Mouse (Mus musculus) liver, embryonic 16.5 days (tissue): ENCODE results near the gene Gm28053. TPM values are rescaled to one million over a fixed set of nuclear protein-coding genes. Genes with fewer than 3 reads are reported as not detected.

Experiments used
- ATAC-seq: fragments of 200-750 bp; cut with Nextera tagmentation; 2 replicates; pipeline ENCODE4 v1.8.0; 2017; ENCODE audit warnings: low read depth, mild to moderate bottlenecking, moderate number of reproducible peaks, moderate library complexity
- H3K27ac ChIP-seq: fragments of 300-500 bp; sonication (generic); 2 replicates; pipeline ENCODE4 v1.5.1; 2014; ENCODE audit warnings: mild to moderate bottlenecking, low read length
- H3K27me3 ChIP-seq: fragments of 300-500 bp; sonication (generic); 2 replicates; pipeline ENCODE4 v1.6.1; 2014; ENCODE audit warnings: low read depth, low read length, mixed read lengths; ENCODE audit not compliant: control insufficient read depth, insufficient read depth
- H3K36me3 ChIP-seq: fragments of 300-500 bp; sonication (generic); 2 replicates; pipeline ENCODE4 v1.6.1; 2014; ENCODE audit warnings: mild to moderate bottlenecking; ENCODE audit not compliant: control insufficient read depth, insufficient read depth
- H3K4me1 ChIP-seq: fragments of 300-500 bp; sonication (generic); 2 replicates; pipeline ENCODE4 v1.6.1; 2014; ENCODE audit warnings: low read depth, low read length, mixed read lengths; ENCODE audit not compliant: control insufficient read depth
- H3K4me2 ChIP-seq: fragments of 300-500 bp; sonication (generic); 2 replicates; pipeline ENCODE4 v1.6.1; 2014; ENCODE audit warnings: low read depth, low read length, mixed read lengths
- H3K4me3 ChIP-seq: fragments of 300-500 bp; sonication (generic); 2 replicates; pipeline ENCODE4 v1.5.1; 2014; ENCODE audit warnings: low read depth, mild to moderate bottlenecking, low read length
- H3K9ac ChIP-seq: fragments of 300-500 bp; sonication (generic); 2 replicates; pipeline ENCODE4 v1.6.1; 2014; ENCODE audit warnings: low read depth, low read length
- H3K9me3 ChIP-seq: fragments of 300-500 bp; sonication (generic); replicated peaks from 2 replicates; pipeline ENCODE4 v1.6.1; 2016; ENCODE audit warnings: low read length; ENCODE audit not compliant: control insufficient read depth
- WGBS: fragments of 180-500 bp; shearing (Covaris S2); extraction: QIAGEN DNeasy Blood & Tissue Kit; methylation state at CpG from one replicate; pipeline ENCODE4 v1.1.7; 2014; ENCODE audit not compliant: insufficient replicate concordance; 5-methylcytosine and 5-hydroxymethylcytosine counted together
- polyA plus RNA-seq: library from polyadenylated mRNA; unstranded; fragments of >200 nt; fragmentation: Nextera tagmentation; extraction: Ambion mirVana; gene quantifications from 2 replicates; pipeline ENCODE4 v1.2.1, GENCODE M21; 2015

Gm28053 gene
- polyA plus RNA-seq, 1 experiment from 2014 or later: not detected

- peaks cover 7% of the 10 kb centered on the region for H3K4me1 ChIP-seq
- 57% methylated on average over 52 of the region's 52 CpGs for WGBS
- H3K4me3 ChIP-seq: peak overlapping the region; percentile 53
- no peaks in the 10 kb centered on the region for H3K27me3 ChIP-seq
- H3K27ac ChIP-seq: peak overlapping the region; percentile 79
- no peaks in the 10 kb centered on the region for H3K9me3 ChIP-seq
- peak overlapping the region; percentile 46 for H3K4me2 ChIP-seq
- H3K9ac ChIP-seq: peak overlapping the region; percentile 6; the same call in 1 of the 2 replicates
- peak; percentile 70 for ATAC-seq
- H3K36me3 ChIP-seq: no peaks in the 10 kb centered on the region
These were observed 24.3 kb downstream of the Gm28053 start for GRCm38 (mm10) chr6:48742422-48743351.

GRCm38 (mm10) chr6:48745490-48745889 lies 27.1 kb downstream of the Gm28053 start:
- Histone ChIP-seq H3K27me3 (no peaks in the 10 kb centered on the region), H3K27ac (no peak overlapping the region), H3K9ac (no peak overlapping the region), H3K4me1 (peaks cover 7% of the 10 kb centered on the region), H3K9me3 (no peaks in the 10 kb centered on the region), H3K4me2 (no peak overlapping the region), H3K4me3 (no peak overlapping the region), H3K36me3 (no peaks in the 10 kb centered on the region)
- no peak for ATAC-seq
- WGBS: 24% methylated on average over 2 of the region's 2 CpGs

- H3K4me2 ChIP-seq: no peak within 1 kb of the TSS; the same call in 1 of the 2 replicates
- WGBS: 13% methylated on average over 16 of the region's 16 CpGs
- H3K9me3 ChIP-seq: no peaks in the 10 kb centered on the region
- peaks cover 7% of the 10 kb centered on the region for H3K4me1 ChIP-seq
- ATAC-seq: no peak
- H3K9ac ChIP-seq: no peak within 1 kb of the TSS
- H3K27me3 ChIP-seq: no peaks in the 10 kb centered on the region
- H3K27ac ChIP-seq: no peak within 1 kb of the TSS
- H3K36me3 ChIP-seq: no peaks in the 10 kb centered on the region
- no peak within 1 kb of the TSS for H3K4me3 ChIP-seq
These were observed 27.8 kb downstream of the Gm28053 start, which contains the start of gene Gimap5 for GRCm38 (mm10) chr6:48745959-48746889. TSS of gene Gimap5 (plus strand) at chr6:48746197.

GRCm38 (mm10) chr6:48747091-48747966 lies 28.9 kb downstream of the Gm28053 start:
- peaks cover under 1% of the 10 kb centered on the region for H3K4me1 ChIP-seq
- H3K27ac ChIP-seq: no peak overlapping the region
- H3K4me3 ChIP-seq: no peak overlapping the region
- ATAC-seq: no peak
- H3K9ac ChIP-seq: no peak overlapping the region
- H3K36me3 ChIP-seq: no peaks in the 10 kb centered on the region
- H3K9me3 ChIP-seq: no peaks in the 10 kb centered on the region
- no peak overlapping the region; the same call in 1 of the 2 replicates for H3K4me2 ChIP-seq
- 16% methylated on average over 7 of the region's 7 CpGs for WGBS
- H3K27me3 ChIP-seq: no peaks in the 10 kb centered on the region

- Histone ChIP-seq H3K4me2 (no peak overlapping the region), H3K4me3 (no peak overlapping the region), H3K9me3 (no peaks in the 10 kb centered on the region), H3K9ac (no peak overlapping the region), H3K27ac (no peak overlapping the region), H3K27me3 (no peaks in the 10 kb centered on the region), H3K36me3 (no peaks in the 10 kb centered on the region), H3K4me1 (peaks cover 2% of the 10 kb centered on the region; the same call in 1 of the 2 replicates)
- WGBS: 65% methylated on average over 7 of the region's 7 CpGs
- ATAC-seq: no peak
These were observed 45.3 kb downstream of the Gm28053 start for GRCm38 (mm10) chr6:48763567-48764270.

GRCm38 (mm10) chr6:48764496-48764895 lies 46.1 kb downstream of the Gm28053 start:
- no peak overlapping the region for H3K9ac ChIP-seq
- 80% methylated on average over 10 of the region's 10 CpGs for WGBS

GRCm38 (mm10) chr6:48768178-48768869 lies 49.9 kb downstream of the Gm28053 start:
- Histone ChIP-seq H3K4me3 (no peak overlapping the region), H3K36me3 (no peaks in the 10 kb centered on the region), H3K4me1 (peaks cover 2% of the 10 kb centered on the region; the same call in 1 of the 2 replicates), H3K9ac (no peak overlapping the region), H3K27me3 (no peaks in the 10 kb centered on the region), H3K9me3 (no peaks in the 10 kb centered on the region), H3K27ac (no peak overlapping the region), H3K4me2 (no peak overlapping the region)
- WGBS: 31% methylated on average over 9 of the region's 9 CpGs
- no peak for ATAC-seq

More at GRCm38 (mm10) chr6:48764496-48764895, 46.1 kb downstream of the Gm28053 start:
- Histone ChIP-seq H3K36me3 (no peaks in the 10 kb centered on the region), H3K27ac (no peak overlapping the region), H3K4me2 (no peak overlapping the region), H3K27me3 (no peaks in the 10 kb centered on the region), H3K4me1 (peaks cover 2% of the 10 kb centered on the region; the same call in 1 of the 2 replicates), H3K9me3 (no peaks in the 10 kb centered on the region), H3K4me3 (no peak overlapping the region)
- no peak for ATAC-seq
